ENCODE assay signal across 13 mouse cellular contexts in the genomic region with DNA sequence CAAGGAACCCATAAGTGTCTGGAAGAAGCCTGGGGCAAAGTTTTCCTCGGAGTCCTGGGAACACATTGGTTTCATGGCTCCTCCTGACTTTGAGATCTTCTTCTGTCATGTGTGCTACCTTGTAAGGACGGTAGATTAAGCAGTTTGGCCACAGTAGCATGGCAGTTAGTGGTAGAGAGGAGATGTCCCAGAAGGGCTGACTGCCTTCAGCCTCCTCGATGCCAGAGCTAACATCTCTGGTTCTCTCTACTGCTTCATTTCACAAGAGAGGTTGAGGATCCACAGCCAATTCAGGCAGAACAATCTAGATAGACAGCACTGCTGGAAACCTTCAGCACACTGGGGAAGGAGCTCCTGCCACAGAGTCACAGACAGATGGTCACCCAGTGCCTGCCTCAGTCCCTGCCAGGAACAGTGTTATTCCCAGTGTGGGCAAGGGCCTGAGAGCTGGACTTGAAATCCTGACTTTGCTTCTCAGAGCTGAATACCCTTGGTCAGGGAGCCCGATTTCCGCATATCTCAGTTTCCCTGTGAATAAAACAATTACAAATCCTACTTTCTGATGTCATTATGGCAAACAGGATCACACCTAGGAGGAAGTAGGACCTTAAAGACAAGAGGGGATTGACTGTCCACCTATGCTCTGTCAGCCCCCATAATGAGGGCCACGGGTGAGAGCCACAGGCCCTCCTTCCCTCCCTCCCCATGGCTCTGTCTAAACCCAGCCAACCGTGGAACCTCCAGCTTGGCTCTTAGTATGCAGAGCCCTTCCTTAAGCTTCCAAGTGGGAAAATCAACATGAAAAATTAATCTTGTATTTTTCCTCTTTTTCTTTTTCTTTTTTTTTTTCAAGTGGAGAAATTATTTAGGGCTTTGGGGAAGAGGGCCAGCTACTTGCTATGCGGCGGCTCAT.
DNase-seq lines count a peak whose midpoint lies in the region.
"Had no signal": no experiment of that assay in that cellular context is flagged by ENCODE, and none has a peak within 500 bp of the region (broad histone marks: within the 10 kb centered on the region; RNA-seq: fewer than 3 reads in every experiment).

No protein-coding gene starts in this region.

- DNase-seq in kidney, adult 11 months: peak; percentile 0
- DNase-seq in kidney, postnatal 10 days: no peak
- peak; percentile 99 for DNase-seq in brain, adult 2 months (ENCODE audit: low read depth, low spot score)
- peak; percentile 98 for DNase-seq in cerebellum, adult 11-12 months
- DNase-seq in cerebellum, postnatal 25 days: peak; percentile 92
- DNase-seq in urinary bladder, postnatal 25 days (ENCODE audit: low spot score): no peak
- DNase-seq in adrenal gland, postnatal 4 days (ENCODE audit: low spot score in 2 of 2): no peak
- DNase-seq: adrenal gland, postnatal 36 days; heart, adult 18-20 months; kidney, adult 8-10 months; lung, adult 2 months; lung, postnatal 4 days; right cerebral cortex, postnatal 25 days had no signal

Comparison
In these comparisons a context has a peak if more than half of its experiments do, and no peak if none do; other contexts are left out.
1. DNase-seq: peak in kidney, adult 11 months (single experiment), brain, adult 2 months (single experiment), cerebellum, adult 11-12 months (single experiment) and cerebellum, postnatal 25 days (2 of 2); none in kidney, postnatal 10 days (single experiment), urinary bladder, postnatal 25 days (single experiment) and adrenal gland, postnatal 4 days (0 of 2).